Mouse (Mus musculus): Measurements from ENCODE around the gene Cldn10. TPM values are rescaled to one million over a fixed set of nuclear protein-coding genes. Genes with fewer than 3 reads are reported as not detected.

Gene Cldn10
- polyA plus RNA-seq, 1 experiment from 2014 or later = 1.5 TPM

DNA sequence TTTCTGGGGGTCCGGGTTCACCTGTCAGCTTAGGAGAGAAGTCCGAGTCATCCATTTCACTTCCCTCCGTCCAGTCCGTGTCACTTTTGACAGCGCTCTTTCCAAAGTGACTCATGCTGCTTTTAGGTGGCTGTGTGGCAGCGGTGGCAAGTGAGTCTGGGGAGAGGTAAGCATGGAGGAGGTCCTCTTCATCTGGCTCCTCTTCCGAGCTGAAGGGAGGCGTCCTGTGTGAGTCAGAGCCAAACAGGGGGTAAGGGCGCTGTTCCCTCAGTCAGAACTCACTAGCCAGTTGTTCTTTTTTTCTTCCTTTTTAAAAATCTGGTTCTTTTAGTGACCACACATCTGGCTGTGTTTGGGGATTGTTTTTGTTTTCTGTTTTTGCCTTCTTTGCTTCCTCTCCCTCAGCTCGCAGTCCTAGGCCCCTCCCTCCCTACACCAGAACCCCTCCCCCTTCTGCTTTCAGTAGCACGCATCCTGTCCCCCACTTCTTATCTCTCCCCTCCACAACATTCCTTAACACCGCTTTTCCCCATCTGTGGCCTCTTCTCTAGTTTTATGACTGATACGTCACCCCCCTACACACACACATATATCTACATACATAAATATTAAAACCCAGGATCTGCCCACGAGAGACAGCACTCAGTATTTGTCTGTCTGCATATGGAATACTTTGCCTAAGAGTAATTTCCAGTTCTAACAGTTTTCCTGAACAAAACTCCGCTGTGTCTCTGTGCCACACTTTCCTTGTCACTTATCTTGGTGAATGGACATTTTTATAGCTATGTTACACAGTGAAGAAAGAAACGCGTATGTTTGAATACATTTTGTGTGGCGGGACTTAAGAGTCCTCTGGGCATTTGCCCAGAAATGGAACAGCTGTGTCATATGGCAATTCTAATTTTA lies 95.9 kb downstream of the Cldn10 start:
- no peak for ATAC-seq
- no peaks in the 10 kb centered on the region; the same call in 1 of the 2 replicates for H3K36me3 ChIP-seq (ENCODE audit: control insufficient read depth, insufficient read depth)
- H3K27me3 ChIP-seq (replicated peaks; ENCODE audit: control insufficient read depth, insufficient read depth, low read length) = no peaks in the 10 kb centered on the region
- peak overlapping the region; percentile 66 for H3K27ac ChIP-seq (ENCODE audit: low read depth, low read length)
- H3K9ac ChIP-seq (ENCODE audit: low read depth, low read length) = no peak overlapping the region
- H3K4me2 ChIP-seq (replicated peaks; ENCODE audit: low read depth) = no peak overlapping the region
- WGBS = 52% methylated on average over 18 of the region's 18 CpGs
- no peaks in the 10 kb centered on the region for H3K9me3 ChIP-seq (ENCODE audit: control insufficient read depth)
- TF ChIP-seq CTCF (IDR thresholded peaks at IDR 0.05; ENCODE audit: low read depth) = no peak
- no peaks in the 10 kb centered on the region for H3K4me1 ChIP-seq (replicated peaks; ENCODE audit: control insufficient read depth, insufficient read depth, low read length)
- no peak overlapping the region for H3K4me3 ChIP-seq (ENCODE audit: low read depth, low read length)

DNA sequence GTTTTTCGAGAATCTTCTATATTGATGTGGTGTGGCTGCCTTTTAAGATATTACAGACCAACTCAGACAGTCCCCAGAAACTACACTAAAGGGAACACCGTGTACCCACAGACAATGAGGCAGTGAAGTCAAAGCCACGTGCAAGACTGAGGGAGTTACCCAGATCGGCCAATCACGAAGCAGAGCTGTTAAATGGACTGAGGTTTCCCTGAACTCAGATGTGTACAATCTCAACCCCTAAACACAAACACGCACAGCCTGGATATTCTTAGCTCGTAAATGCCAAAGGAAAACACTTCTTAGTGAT lies 96.5 kb downstream of the Cldn10 start:
- Histone ChIP-seq H3K4me3 (ENCODE audit: low read depth, low read length) (no peak overlapping the region), H3K4me2 (replicated peaks; ENCODE audit: low read depth) (no peak overlapping the region), H3K9me3 (ENCODE audit: control insufficient read depth) (no peaks in the 10 kb centered on the region), H3K27ac (ENCODE audit: low read depth, low read length) (no peak overlapping the region), H3K27me3 (replicated peaks; ENCODE audit: control insufficient read depth, insufficient read depth, low read length) (no peaks in the 10 kb centered on the region), H3K9ac (ENCODE audit: low read depth, low read length) (no peak overlapping the region), H3K36me3 (ENCODE audit: control insufficient read depth, insufficient read depth) (no peaks in the 10 kb centered on the region; the same call in 1 of the 2 replicates), H3K4me1 (replicated peaks; ENCODE audit: control insufficient read depth, insufficient read depth, low read length) (no peaks in the 10 kb centered on the region)
- WGBS = 59% methylated on average over 7 of the region's 7 CpGs
- TF ChIP-seq CTCF (IDR thresholded peaks at IDR 0.05; ENCODE audit: low read depth) = no peak
- ATAC-seq = no peak

DNA sequence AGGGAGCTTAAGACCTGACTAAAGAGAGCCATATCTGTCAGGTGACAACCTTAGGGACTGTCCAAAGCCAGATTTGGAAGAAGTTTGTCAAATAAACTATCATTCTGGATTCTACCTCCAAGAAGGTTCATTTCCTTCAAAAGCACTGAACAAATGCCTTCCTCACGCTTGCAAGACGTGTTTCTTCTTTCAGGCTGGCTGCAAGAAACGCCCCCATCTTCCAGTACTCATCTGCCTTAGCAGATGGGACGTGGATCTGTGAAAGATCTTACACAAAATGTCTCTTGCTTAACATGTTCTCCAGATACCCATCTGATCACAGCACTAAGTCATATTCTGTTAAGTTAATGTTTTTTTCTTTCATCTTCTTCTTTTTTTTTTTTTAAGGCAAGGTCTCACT lies 102.4 kb downstream of the Cldn10 start:
- Histone ChIP-seq H3K27ac (ENCODE audit: low read depth, low read length) (no peak overlapping the region), H3K4me1 (replicated peaks; ENCODE audit: control insufficient read depth, insufficient read depth, low read length) (no peaks in the 10 kb centered on the region), H3K9ac (ENCODE audit: low read depth, low read length) (no peak overlapping the region), H3K36me3 (ENCODE audit: control insufficient read depth, insufficient read depth) (peaks cover 5% of the 10 kb centered on the region; the same call in 1 of the 2 replicates), H3K4me2 (replicated peaks; ENCODE audit: low read depth) (no peak overlapping the region), H3K4me3 (ENCODE audit: low read depth, low read length) (no peak overlapping the region), H3K27me3 (replicated peaks; ENCODE audit: control insufficient read depth, insufficient read depth, low read length) (no peaks in the 10 kb centered on the region), H3K9me3 (ENCODE audit: control insufficient read depth) (no peaks in the 10 kb centered on the region)
- no peak for TF ChIP-seq CTCF (IDR thresholded peaks at IDR 0.05; ENCODE audit: low read depth)
- no peak for ATAC-seq
- WGBS = 92% methylated on average over 4 of the region's 4 CpGs

DNA sequence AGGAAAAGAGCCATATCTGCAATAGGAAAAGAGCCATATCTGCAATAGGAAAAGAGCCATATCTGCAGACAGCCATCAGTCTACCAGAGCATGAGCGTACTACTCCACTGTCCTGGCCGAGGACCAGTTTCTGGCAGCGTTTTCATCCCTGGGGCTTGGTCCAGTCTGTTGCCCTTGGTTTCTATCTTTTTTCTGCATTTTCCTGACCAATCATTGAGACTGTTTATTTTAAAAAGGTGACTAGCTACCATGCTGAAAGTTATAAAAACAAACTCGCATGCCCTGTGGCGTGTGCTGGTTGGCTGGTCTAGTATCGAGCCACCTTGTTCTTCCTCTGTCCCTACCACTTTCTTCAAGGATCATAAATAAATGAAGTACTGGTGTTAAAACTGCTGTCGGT lies 107.5 kb downstream of the Cldn10 start:
- peaks cover 5% of the 10 kb centered on the region; the same call in 1 of the 2 replicates for H3K36me3 ChIP-seq (ENCODE audit: control insufficient read depth, insufficient read depth)
- 94% methylated on average over 7 of the region's 7 CpGs for WGBS
- H3K4me2 ChIP-seq (replicated peaks; ENCODE audit: low read depth) = no peak overlapping the region
- H3K27me3 ChIP-seq (replicated peaks; ENCODE audit: control insufficient read depth, insufficient read depth, low read length) = no peaks in the 10 kb centered on the region
- H3K4me3 ChIP-seq (ENCODE audit: low read depth, low read length) = no peak overlapping the region
- TF ChIP-seq CTCF (IDR thresholded peaks at IDR 0.05; ENCODE audit: low read depth) = no peak
- no peak for ATAC-seq
- no peak overlapping the region for H3K27ac ChIP-seq (ENCODE audit: low read depth, low read length)
- no peaks in the 10 kb centered on the region for H3K9me3 ChIP-seq (ENCODE audit: control insufficient read depth)
- no peaks in the 10 kb centered on the region for H3K4me1 ChIP-seq (replicated peaks; ENCODE audit: control insufficient read depth, insufficient read depth, low read length)
- no peak overlapping the region for H3K9ac ChIP-seq (ENCODE audit: low read depth, low read length)

DNA sequence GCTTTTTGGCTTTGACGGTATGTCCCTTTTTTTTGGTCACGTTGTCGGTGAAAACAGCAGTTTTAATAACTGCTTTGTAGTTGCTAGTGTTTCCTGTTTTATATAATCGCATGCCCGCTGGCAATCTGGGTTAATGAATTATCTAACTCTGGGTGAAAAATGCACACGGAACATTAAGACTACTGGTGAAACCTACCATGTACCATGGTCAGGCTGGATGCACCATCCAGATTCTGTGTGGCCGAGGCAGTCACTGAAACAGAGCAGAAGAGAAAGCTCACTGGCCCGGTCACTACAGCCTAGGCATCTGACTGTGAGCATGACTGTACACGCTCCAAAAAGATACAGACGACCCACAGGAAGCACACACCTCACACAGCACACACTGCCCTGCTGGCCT lies 107.9 kb downstream of the Cldn10 start:
- no peaks in the 10 kb centered on the region for H3K4me1 ChIP-seq (replicated peaks; ENCODE audit: control insufficient read depth, insufficient read depth, low read length)
- no peak overlapping the region for H3K27ac ChIP-seq (ENCODE audit: low read depth, low read length)
- peaks cover 5% of the 10 kb centered on the region; the same call in 1 of the 2 replicates for H3K36me3 ChIP-seq (ENCODE audit: control insufficient read depth, insufficient read depth)
- no peak overlapping the region for H3K4me3 ChIP-seq (ENCODE audit: low read depth, low read length)
- WGBS = 91% methylated on average over 10 of the region's 10 CpGs
- H3K4me2 ChIP-seq (replicated peaks; ENCODE audit: low read depth) = no peak overlapping the region
- TF ChIP-seq CTCF (IDR thresholded peaks at IDR 0.05; ENCODE audit: low read depth) = no peak
- no peaks in the 10 kb centered on the region for H3K27me3 ChIP-seq (replicated peaks; ENCODE audit: control insufficient read depth, insufficient read depth, low read length)
- no peaks in the 10 kb centered on the region for H3K9me3 ChIP-seq (ENCODE audit: control insufficient read depth)
- H3K9ac ChIP-seq (ENCODE audit: low read depth, low read length) = no peak overlapping the region
- ATAC-seq = no peak

DNA sequence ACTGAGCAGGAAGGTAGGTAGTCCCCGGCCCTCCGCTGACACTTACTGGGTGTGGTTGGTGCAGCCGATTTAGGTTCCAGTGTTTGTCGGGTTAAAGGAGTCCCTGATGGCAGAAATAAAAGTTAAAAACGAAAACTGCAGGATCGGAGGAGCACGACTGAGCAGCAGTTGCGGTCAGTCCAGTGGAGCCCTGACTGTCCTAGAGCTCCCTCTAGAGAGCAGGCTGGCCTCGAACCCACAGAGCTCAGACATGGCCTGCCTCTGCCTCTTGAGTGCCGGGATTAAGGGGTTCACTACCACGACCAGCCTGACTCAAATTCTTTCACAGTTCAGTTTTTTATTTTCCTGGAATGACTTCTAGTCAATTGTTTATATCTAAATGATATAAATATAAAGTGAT lies 112.2 kb downstream of the Cldn10 start:
- Histone ChIP-seq H3K9ac (ENCODE audit: low read depth, low read length) (no peak overlapping the region), H3K4me2 (replicated peaks; ENCODE audit: low read depth) (no peak overlapping the region), H3K9me3 (ENCODE audit: control insufficient read depth) (no peaks in the 10 kb centered on the region), H3K4me1 (replicated peaks; ENCODE audit: control insufficient read depth, insufficient read depth, low read length) (no peaks in the 10 kb centered on the region), H3K27me3 (replicated peaks; ENCODE audit: control insufficient read depth, insufficient read depth, low read length) (no peaks in the 10 kb centered on the region), H3K4me3 (ENCODE audit: low read depth, low read length) (no peak overlapping the region), H3K36me3 (ENCODE audit: control insufficient read depth, insufficient read depth) (no peaks in the 10 kb centered on the region), H3K27ac (ENCODE audit: low read depth, low read length) (no peak overlapping the region)
- ATAC-seq = no peak
- peak; percentile 20; the same call in 1 of the 2 replicates for TF ChIP-seq CTCF (IDR thresholded peaks at IDR 0.05; ENCODE audit: low read depth)
- 79% methylated on average over 11 of the region's 11 CpGs for WGBS
